26 mouse cellular contexts compared by ENCODE assay signal in genomic region chr9:98829508-98829907, GRCm38 (mm10). TPM values are rescaled to one million over a fixed set of nuclear protein-coding genes. Genes with fewer than 3 reads are reported as not detected.
DNase-seq lines count a peak whose midpoint lies in the region; ATAC-seq lines count a peak whose summit lies in the region.
"Had no signal": no experiment of that assay in that cellular context is flagged by ENCODE, and none has a peak within 500 bp of the region (broad histone marks: within the 10 kb centered on the region; RNA-seq: fewer than 3 reads in every experiment).

No protein-coding gene starts in this region.

- H3K36me3 ChIP-seq in kidney, embryonic 14.5 days (ENCODE audit: control insufficient read depth, insufficient read depth, low read length), result no peaks in the 10 kb centered on the region
- H3K36me3 ChIP-seq in midbrain, embryonic 10.5 days, result no peaks in the 10 kb centered on the region
- no peaks in the 10 kb centered on the region for H3K36me3 ChIP-seq in midbrain, embryonic 13.5 days
- no peaks in the 10 kb centered on the region for H3K36me3 ChIP-seq in embryonic facial prominence, embryonic 14.5 days (ENCODE audit: control insufficient read depth, insufficient read depth, low read length)
- H3K36me3 ChIP-seq in heart, embryonic 10.5 days, result no peaks in the 10 kb centered on the region
- H3K36me3 ChIP-seq: forebrain, embryonic 15.5 days; G1E; hindbrain, embryonic 12.5 days had no signal

- peak; percentile 88; the same call in 1 of the 2 replicates for ATAC-seq in kidney, embryonic 14.5 days (ENCODE audit: low FRiP score, low TSS enrichment)
- ATAC-seq in midbrain, embryonic 13.5 days, result no peak
- no peak for ATAC-seq in embryonic facial prominence, embryonic 14.5 days (ENCODE audit: low read depth)
- ATAC-seq: CD4-positive, CD25-positive, alpha-beta regulatory T cell, adult 4 months; forebrain, embryonic 15.5 days; hindbrain, embryonic 16.5 days had no signal

- H3K27ac ChIP-seq in kidney, embryonic 14.5 days (ENCODE audit: low read depth, low read length), result no peak overlapping the region
- H3K27ac ChIP-seq in midbrain, embryonic 10.5 days (replicated peaks), result no peak overlapping the region
- no peak overlapping the region for H3K27ac ChIP-seq in midbrain, embryonic 13.5 days
- no peak overlapping the region for H3K27ac ChIP-seq in embryonic facial prominence, embryonic 14.5 days (replicated peaks; ENCODE audit: low read depth, low read length)
- no peak overlapping the region for H3K27ac ChIP-seq in heart, embryonic 10.5 days
- H3K27ac ChIP-seq: forebrain, embryonic 15.5 days; hindbrain, embryonic 12.5 days had no signal

- H3K4me3 ChIP-seq in kidney, embryonic 14.5 days (ENCODE audit: low read length), result no peak overlapping the region
- no peak overlapping the region for H3K4me3 ChIP-seq in midbrain, embryonic 10.5 days
- H3K4me3 ChIP-seq in midbrain, embryonic 13.5 days (replicated peaks), result no peak overlapping the region
- H3K4me3 ChIP-seq in embryonic facial prominence, embryonic 14.5 days (ENCODE audit: low read depth, low read length), result no peak overlapping the region
- H3K4me3 ChIP-seq in heart, embryonic 10.5 days, result no peak overlapping the region
- H3K4me3 ChIP-seq: forebrain, embryonic 15.5 days; hindbrain, embryonic 12.5 days had no signal

- H3K4me2 ChIP-seq in kidney, embryonic 14.5 days (replicated peaks; ENCODE audit: low read depth, low read length), result no peak overlapping the region
- no peak overlapping the region for H3K4me2 ChIP-seq in midbrain, embryonic 13.5 days (replicated peaks)
- H3K4me2 ChIP-seq in embryonic facial prominence, embryonic 14.5 days (ENCODE audit: low read depth, low read length), result no peak overlapping the region
- H3K4me2 ChIP-seq: forebrain, embryonic 15.5 days; hindbrain, embryonic 12.5 days had no signal

- WGBS in kidney, embryonic 14.5 days, result 18% methylated on average over 5 of the region's 5 CpGs
- 68% methylated on average over 5 of the region's 5 CpGs for WGBS in midbrain, embryonic 10.5 days
- whole genome bisulfite sequencing in midbrain, embryonic 13.5 days, result 67% methylated on average over 5 of the region's 5 CpGs
- 14% methylated on average over 5 of the region's 5 CpGs for WGBS in embryonic facial prominence, embryonic 14.5 days
- 36% methylated on average over 5 of the region's 5 CpGs for WGBS in heart, embryonic 10.5 days

- no peak for DNase-seq in kidney, postnatal 36 days
- peak; percentile 25 for DNase-seq in midbrain, embryonic 10.5 days (ENCODE audit: low spot score)
- DNase-seq in embryo, embryonic 9.5 days (ENCODE audit: extremely low spot score), result peak; percentile 5
- peak; percentile 16 for DNase-seq in embryonic facial prominence, embryonic 14.5 days (ENCODE audit: low spot score)
- DNase-seq in heart, embryonic 10.5 days (ENCODE audit: low spot score), result no peak
- no peak for DNase-seq in layer of hippocampus, adult 11-12 months (ENCODE audit: low spot score)
- DNase-seq: adrenal gland, adult 8-10 months; adrenal gland, postnatal 36 days; B cell, adult 2 months; cerebellum, adult 11 months; cerebellum, adult 8-10 months; cerebellum, postnatal 14 days; gastrocnemius, postnatal 36 days; heart, adult 11 months; heart, postnatal 10 days; heart, postnatal 4 days had no signal

- H3K9me3 ChIP-seq in kidney, embryonic 14.5 days (ENCODE audit: control insufficient read depth, low read length), result no peaks in the 10 kb centered on the region
- H3K9me3 ChIP-seq in midbrain, embryonic 10.5 days (replicated peaks), result no peaks in the 10 kb centered on the region
- H3K9me3 ChIP-seq in midbrain, embryonic 13.5 days, result no peaks in the 10 kb centered on the region
- no peaks in the 10 kb centered on the region for H3K9me3 ChIP-seq in embryonic facial prominence, embryonic 14.5 days (ENCODE audit: control insufficient read depth, low read length)
- H3K9me3 ChIP-seq in heart, embryonic 10.5 days, result no peaks in the 10 kb centered on the region
- H3K9me3 ChIP-seq: forebrain, embryonic 15.5 days; hindbrain, embryonic 12.5 days had no signal

- no peaks in the 10 kb centered on the region for H3K27me3 ChIP-seq in kidney, embryonic 14.5 days (ENCODE audit: control insufficient read depth, insufficient read depth, low read length)
- H3K27me3 ChIP-seq in midbrain, embryonic 10.5 days (ENCODE audit: low read depth, poor library complexity, severe bottlenecking), result no peaks in the 10 kb centered on the region
- no peaks in the 10 kb centered on the region for H3K27me3 ChIP-seq in midbrain, embryonic 13.5 days
- no peaks in the 10 kb centered on the region for H3K27me3 ChIP-seq in embryonic facial prominence, embryonic 14.5 days (replicated peaks; ENCODE audit: control insufficient read depth, insufficient read depth, low read length)
- H3K27me3 ChIP-seq in heart, embryonic 10.5 days (ENCODE audit: insufficient read depth, poor library complexity, severe bottlenecking), result no peaks in the 10 kb centered on the region
- H3K27me3 ChIP-seq: forebrain, embryonic 15.5 days; hindbrain, embryonic 12.5 days had no signal

- H3K4me1 ChIP-seq in kidney, embryonic 14.5 days (ENCODE audit: control insufficient read depth, insufficient read depth, low read length), result no peaks in the 10 kb centered on the region; the same call in 1 of the 2 replicates
- no peaks in the 10 kb centered on the region for H3K4me1 ChIP-seq in midbrain, embryonic 10.5 days
- no peaks in the 10 kb centered on the region for H3K4me1 ChIP-seq in midbrain, embryonic 13.5 days (replicated peaks)
- peaks cover 9% of the 10 kb centered on the region; the same call in 1 of the 2 replicates for H3K4me1 ChIP-seq in embryonic facial prominence, embryonic 14.5 days (ENCODE audit: control insufficient read depth, insufficient read depth, low read length)
- H3K4me1 ChIP-seq in heart, embryonic 10.5 days, result peaks cover 5% of the 10 kb centered on the region; the same call in 1 of the 2 replicates
- H3K4me1 ChIP-seq: forebrain, embryonic 15.5 days; hindbrain, embryonic 12.5 days had no signal

- H3K9ac ChIP-seq in kidney, embryonic 14.5 days (ENCODE audit: low read depth, low read length), result no peak overlapping the region
- no peak overlapping the region for H3K9ac ChIP-seq in midbrain, embryonic 13.5 days (replicated peaks)
- H3K9ac ChIP-seq in embryonic facial prominence, embryonic 14.5 days (ENCODE audit: low read depth, low read length), result no peak overlapping the region
- H3K9ac ChIP-seq: forebrain, embryonic 15.5 days; hindbrain, embryonic 12.5 days had no signal

RNA-seq across cellular contexts. Expression of gene Prr23a1, which starts 12.8 kb away (rescaled TPM):
- not detected in 2 replicates for polyA plus RNA-seq in kidney, embryonic 14.5 days (2014; fragmentation: Nextera tagmentation; extraction: Ambion mirVana)
- polyA plus RNA-seq in midbrain, embryonic 10.5 days (2016; fragmentation: Nextera tagmentation; extraction: Ambion mirVana), result not detected in 2 replicates
- not detected in 2 replicates for polyA plus RNA-seq in midbrain, embryonic 13.5 days (2015; fragmentation: Nextera tagmentation; extraction: Ambion mirVana)
- polyA plus RNA-seq in embryonic facial prominence, embryonic 14.5 days (2014; fragmentation: Nextera tagmentation; extraction: Ambion mirVana), result not detected in 2 replicates
- not detected in 2 replicates for polyA plus RNA-seq in heart, embryonic 10.5 days (2016; fragmentation: Nextera tagmentation; extraction: Ambion mirVana)
- polyA plus RNA-seq: brain, embryonic 14.5 days; CD4-positive, CD25-positive, alpha-beta regulatory T cell, adult 4 months; forebrain, embryonic 11.5 days; forebrain, embryonic 15.5 days; G1E; heart, embryonic 14.5 days; hindbrain, embryonic 12.5 days had no signal

RNA-seq across cellular contexts. Expression of gene Prr23a2, which starts 26.8 kb away (rescaled TPM):
- not detected in 2 replicates for polyA plus RNA-seq in kidney, embryonic 14.5 days (2014; fragmentation: Nextera tagmentation; extraction: Ambion mirVana)
- polyA plus RNA-seq in midbrain, embryonic 10.5 days (2016; fragmentation: Nextera tagmentation; extraction: Ambion mirVana), result not detected in 2 replicates
- not detected in 2 replicates for polyA plus RNA-seq in midbrain, embryonic 13.5 days (2015; fragmentation: Nextera tagmentation; extraction: Ambion mirVana)
- polyA plus RNA-seq in embryonic facial prominence, embryonic 14.5 days (2014; fragmentation: Nextera tagmentation; extraction: Ambion mirVana), result not detected in 2 replicates
- polyA plus RNA-seq in heart, embryonic 10.5 days (2016; fragmentation: Nextera tagmentation; extraction: Ambion mirVana), result not detected in 2 replicates
- polyA plus RNA-seq: brain, embryonic 14.5 days; CD4-positive, CD25-positive, alpha-beta regulatory T cell, adult 4 months; forebrain, embryonic 11.5 days; forebrain, embryonic 15.5 days; G1E; heart, embryonic 14.5 days; hindbrain, embryonic 12.5 days; hindbrain, embryonic 16.5 days had no signal

RNA-seq across cellular contexts. Expression of gene Prr23a3, which starts 35.1 kb away (rescaled TPM):
- not detected in 2 replicates for polyA plus RNA-seq in kidney, embryonic 14.5 days (2014; fragmentation: Nextera tagmentation; extraction: Ambion mirVana)
- 0.28 TPM in 1 of 2 replicates, not detected in the other for polyA plus RNA-seq in midbrain, embryonic 10.5 days (2016; fragmentation: Nextera tagmentation; extraction: Ambion mirVana)
- polyA plus RNA-seq in midbrain, embryonic 13.5 days (2015; fragmentation: Nextera tagmentation; extraction: Ambion mirVana), result 0.08 TPM in 1 of 2 replicates, not detected in the other
- not detected in 2 replicates for polyA plus RNA-seq in embryonic facial prominence, embryonic 14.5 days (2014; fragmentation: Nextera tagmentation; extraction: Ambion mirVana)
- 0.34 TPM in 1 of 2 replicates, not detected in the other for polyA plus RNA-seq in heart, embryonic 10.5 days (2016; fragmentation: Nextera tagmentation; extraction: Ambion mirVana)
- polyA plus RNA-seq: brain, embryonic 14.5 days; CD4-positive, CD25-positive, alpha-beta regulatory T cell, adult 4 months; forebrain, embryonic 11.5 days; forebrain, embryonic 15.5 days; G1E; heart, embryonic 14.5 days; hindbrain, embryonic 12.5 days had no signal

Comparison
In these comparisons a context has a peak if more than half of its experiments do, and no peak if none do; other contexts are left out.
1. DNase-seq: peak in midbrain, embryonic 10.5 days (single experiment), embryo, embryonic 9.5 days (single experiment) and embryonic facial prominence, embryonic 14.5 days (single experiment); none in kidney, postnatal 36 days (0 of 2), heart, embryonic 10.5 days (single experiment) and layer of hippocampus, adult 11-12 months (single experiment).